Mouse (Mus musculus) granulocyte monocyte progenitor cell, adult 5-6 weeks (primary cell): ENCODE results near the gene Dner. TPM values are rescaled to one million over a fixed set of nuclear protein-coding genes. Genes with fewer than 3 reads are reported as not detected.

Experiments used
- ATAC-seq: replicated peaks from 2 replicates; pipeline ENCODE4 v1.8.0; 2016; ENCODE audit warnings: mild to moderate bottlenecking, moderate TSS enrichment, inconsistent platforms; ENCODE audit not compliant: poor library complexity, severe bottlenecking
- total RNA-seq, 2 experiments: library from RNA; stranded (forward) in 1 of 2; stranded (reverse) in 1 of 2; fragments of 200-712, 200-1000 nt in 1 of 2; fragments of >200 nt in 1 of 2; fragmentation: Nextera tagmentation in 1 of 2; gene quantifications; 2 replicates each; pipeline ENCODE4 v1.2.3; 2014 to 2017

The Dner gene
- total RNA-seq, 2 experiments from 2014 or later, result not detected

DNA sequence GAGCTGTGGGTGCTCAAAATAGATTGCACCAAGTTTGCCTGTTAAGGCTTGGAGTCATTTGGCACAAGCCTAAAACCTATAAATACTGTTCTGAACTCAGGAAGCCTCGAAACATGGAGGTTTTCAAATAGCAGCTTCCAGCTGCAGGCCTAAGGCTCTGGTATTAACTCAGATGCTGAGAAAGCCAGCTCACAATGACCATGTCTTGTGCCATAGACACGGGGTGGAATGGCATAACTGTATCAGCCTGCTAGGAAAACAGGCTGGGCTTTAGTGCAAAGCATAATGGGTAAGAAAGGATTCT, 146.0 kb downstream of the Dner start:
- no peak for ATAC-seq

DNA sequence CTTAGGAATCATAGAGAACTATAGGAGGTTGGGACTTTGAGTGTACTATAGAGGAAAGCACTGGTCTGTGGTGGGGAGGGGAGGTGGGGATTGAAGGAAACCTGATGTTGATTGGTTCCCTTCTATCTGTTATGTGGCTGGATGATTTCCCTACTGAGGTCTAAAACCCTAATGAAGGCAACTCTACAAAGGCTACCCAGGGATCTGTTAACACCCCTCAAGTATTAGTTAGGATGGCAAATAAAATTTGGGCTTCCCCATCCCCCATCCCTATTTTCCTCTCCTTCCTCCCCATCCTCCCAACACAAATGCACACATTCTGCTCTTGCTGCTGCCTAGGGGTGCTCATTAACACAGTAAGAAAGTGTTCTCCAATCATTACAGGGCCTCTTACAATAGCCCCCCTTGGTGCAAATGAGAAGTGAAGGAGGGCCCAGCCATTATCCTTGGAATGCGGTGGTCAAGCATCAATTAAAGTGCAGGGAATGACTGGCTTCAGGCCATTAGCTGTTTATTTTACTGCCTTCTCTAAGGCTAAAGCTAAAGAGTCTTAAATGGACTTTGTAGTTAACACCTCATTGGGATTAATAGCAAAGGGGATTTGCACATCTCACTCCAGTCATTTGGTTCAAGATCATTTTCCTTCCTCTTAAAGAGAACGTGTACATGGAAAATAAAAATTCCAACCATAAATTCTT, 146.5 kb downstream of the Dner start:
- no peak for ATAC-seq

DNA sequence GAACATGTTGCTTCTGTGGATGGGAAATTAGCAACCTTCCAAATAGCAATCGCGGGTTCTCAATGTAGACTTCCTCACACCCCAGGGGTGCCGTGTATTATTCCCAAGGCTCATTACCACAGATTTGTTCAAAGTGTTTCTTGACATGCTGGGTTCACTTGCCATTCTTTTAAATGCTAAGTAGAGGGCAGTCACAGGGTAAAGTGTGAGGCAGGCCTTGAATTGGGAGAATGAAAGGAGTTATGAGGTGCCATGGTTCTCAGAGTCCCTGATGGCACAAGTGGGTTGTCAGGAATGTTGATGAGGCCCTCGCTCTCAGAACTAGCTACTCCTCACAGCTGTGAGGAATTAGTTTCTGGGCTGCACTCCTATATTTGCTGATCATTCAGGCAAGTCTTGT, 160.0 kb downstream of the Dner start:
- no peak for ATAC-seq

DNA sequence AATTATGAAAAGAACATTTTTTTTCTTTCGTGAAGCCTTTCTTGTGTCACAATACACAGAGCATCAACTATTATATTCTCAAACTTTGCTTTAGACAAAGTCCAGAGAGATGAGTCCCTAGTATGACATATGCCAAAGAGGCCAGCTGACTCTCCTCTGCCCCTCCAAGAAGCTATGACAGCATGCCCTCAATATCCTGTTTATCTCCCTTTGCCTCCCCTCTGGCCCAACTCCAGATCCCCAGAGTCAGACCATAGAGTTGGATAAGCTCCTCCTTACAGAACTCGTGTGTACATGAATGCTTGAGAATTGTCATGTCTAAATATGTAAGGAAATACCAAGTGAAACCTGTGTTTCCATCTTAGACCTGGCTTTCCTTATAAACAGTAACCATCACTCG, 170.5 kb downstream of the Dner start:
- ATAC-seq, result no peak

DNA sequence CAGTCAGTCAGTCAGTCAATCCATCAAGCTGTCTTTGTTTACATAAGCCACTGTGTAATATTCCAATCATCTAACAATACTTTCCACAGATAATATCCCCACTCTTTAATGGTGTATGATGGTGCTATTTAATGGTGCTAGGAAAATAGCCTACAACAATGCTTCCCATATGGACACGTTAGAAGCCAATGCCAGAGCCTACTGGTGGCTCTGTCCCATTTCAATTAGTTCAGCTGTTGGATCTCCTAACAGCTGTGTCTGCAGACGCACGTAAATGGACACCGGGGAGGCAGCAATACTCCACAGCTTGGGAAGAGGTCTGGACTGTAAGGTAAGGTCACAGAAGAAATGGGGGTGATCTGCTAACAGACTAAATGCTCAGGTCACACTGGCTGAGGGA, 171.6 kb downstream of the Dner start:
- ATAC-seq, result no peak

DNA sequence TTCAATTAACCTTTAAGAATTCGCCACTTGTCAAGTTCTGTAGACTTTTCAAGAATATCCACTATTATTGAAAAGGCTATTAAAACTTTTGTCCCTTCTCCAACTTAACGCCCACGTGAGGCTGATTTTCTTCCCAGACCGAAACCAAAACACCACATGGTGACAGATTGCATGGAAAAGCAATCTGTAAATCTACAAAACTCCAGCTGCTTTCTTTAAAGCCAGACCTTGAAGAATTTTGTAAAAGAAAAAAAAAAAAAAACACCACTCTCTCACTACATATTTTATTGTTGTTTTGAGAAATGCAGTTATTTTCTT, 173.1 kb downstream of the Dner start:
- ATAC-seq, result no peak

DNA sequence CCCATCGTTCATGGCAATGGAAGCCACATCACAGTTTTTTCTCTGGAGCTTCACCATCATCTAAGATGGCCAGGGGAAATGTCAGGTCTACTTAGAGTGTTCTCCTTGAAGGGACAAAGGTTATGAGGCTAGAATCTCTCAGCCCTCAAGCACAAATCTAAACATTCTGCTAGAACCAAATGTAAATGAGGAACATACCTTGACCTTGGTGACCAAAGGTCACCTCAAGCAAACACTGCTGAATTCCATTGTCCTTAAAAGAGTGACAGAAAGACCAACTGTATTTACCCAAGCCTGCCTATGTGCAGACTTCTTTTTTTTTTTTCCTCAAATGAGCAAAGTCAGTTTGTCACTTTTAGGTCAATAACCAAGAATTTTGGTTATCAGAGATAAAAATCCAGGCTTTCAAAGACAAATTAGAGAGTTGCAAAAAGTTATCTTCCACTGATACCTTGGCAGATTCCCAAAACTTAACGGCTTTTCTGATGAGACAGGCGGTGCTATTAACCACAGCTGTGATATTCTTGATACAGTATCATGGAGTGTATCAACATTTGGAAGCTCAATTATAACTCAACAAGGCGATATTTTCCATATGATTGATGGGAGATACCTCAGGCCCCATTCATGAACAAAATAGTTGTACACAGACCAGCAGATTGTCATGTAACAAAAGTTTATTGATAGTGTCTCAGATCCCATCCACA, 173.6 kb downstream of the Dner start:
- no peak for ATAC-seq

DNA sequence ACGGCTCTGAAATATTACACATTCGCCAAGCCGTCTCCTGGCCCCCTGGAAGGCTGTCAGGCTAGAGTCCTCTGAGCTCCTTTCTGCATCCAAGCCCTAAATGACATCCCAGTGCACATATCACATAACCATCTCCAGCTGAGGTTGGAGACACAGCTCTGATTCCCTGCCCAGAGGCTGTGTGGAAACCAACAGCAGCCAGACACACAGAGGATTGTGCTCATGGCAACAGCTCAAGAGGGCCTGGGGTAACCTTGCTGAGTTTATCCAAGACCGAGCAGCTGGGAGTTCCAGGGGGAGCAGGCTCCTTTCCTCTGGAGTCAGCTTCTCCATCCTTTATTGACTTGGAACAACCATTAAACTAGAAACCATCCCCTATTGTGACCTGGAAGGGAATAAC, 177.7 kb downstream of the Dner start:
- no peak for ATAC-seq

DNA sequence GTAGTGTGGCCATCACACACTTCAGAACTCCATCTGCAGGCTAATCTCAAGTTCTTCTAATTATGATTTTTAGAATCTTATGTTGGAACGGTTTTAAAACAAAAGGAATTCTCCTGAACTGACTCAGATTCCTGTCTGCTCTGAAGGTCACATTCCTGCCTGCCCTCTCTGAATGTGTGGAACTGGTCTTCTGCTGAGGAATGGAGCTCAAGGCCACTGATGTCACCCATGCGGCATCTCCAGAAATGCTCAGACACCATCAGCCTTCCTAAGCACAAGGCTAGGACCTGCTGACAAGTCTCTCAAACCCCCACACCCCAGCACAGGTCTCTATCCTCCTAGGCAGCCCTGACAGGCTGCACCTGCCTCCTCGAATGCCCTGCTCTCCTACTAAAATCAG, 182.8 kb downstream of the Dner start:
- no peak for ATAC-seq

DNA sequence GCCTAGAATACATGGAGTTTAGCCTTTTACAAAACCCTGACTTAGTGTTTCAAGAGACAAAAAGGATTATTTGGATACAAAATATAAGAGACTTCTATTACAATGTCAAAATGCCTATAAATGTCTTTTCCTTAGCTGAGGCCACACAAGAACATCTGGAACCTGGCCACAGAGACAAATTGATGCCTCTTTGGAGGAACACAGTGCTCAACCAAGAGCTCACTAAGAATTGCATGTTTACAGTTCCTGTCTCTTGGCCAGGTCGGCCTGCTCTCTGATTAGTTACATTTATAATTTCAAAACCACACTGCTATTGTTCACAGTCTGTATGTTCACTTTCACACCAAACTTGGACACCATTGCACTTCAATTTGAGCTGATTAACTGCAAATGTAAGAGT, 187.5 kb downstream of the Dner start:
- ATAC-seq, result no peak

DNA sequence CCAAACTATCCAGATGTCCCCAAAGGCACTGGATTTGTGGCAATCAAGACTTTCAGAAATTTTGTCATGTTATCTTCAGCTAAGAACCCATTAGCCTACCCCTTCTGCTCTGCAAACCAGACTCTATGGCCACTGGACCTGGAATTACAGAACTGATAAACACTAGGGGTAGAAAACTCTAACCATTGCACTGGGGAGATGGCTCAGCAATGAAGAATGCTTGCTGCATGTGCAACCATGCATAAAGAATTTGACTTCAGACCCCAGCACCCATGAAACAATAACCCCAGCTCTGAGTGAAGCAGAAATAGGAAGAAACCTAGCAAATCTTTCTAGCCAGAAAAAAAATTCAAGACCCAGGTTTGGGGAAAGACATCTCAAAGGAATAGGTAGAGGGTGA, 188.5 kb downstream of the Dner start:
- no peak for ATAC-seq

DNA sequence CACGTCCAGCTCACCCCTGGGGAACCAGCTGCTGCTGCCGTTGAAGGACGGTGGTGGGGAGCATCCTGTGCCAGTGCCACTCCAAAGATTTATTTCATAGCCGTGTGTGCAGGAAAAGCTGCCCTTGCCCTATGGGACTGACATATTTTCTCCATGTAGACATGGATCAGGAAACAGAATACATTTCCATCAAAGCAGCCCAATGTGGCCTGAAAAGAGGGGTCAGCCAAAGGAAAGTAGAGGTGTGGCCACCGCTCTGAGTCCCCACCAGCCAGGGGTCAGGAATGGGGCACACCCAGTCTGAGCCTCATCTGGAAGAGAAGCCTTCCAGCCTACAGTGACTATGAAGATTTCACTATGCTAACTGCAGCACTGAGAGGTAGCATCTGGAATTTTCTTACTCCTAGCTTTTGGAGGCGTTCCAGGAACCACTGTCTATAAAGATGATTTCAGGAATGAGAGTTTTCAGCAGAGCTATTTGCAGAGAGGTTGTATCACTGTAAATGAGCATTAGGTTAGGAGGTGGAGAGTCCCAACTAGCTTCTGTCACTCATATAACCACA, 189.0 kb downstream of the Dner start:
- no peak for ATAC-seq

DNA sequence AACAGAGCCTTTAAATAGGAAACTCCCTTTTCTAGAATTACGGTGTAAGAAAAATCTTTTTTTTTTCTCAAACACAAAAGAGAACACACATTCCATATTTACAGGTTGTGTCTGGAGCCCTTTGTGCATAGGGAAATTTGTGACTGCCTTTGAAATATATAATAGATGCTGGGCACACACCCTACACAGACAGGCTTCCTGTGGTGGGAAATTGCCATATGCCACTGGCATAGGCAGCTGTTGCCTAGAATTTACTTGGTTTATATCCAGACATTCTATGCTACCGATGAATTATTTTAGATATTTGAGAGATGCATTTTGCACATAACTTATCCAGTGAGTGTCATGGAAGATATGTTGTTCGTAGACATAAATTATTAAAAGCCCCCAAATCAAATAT, 195.3 kb downstream of the Dner start:
- no peak for ATAC-seq

DNA sequence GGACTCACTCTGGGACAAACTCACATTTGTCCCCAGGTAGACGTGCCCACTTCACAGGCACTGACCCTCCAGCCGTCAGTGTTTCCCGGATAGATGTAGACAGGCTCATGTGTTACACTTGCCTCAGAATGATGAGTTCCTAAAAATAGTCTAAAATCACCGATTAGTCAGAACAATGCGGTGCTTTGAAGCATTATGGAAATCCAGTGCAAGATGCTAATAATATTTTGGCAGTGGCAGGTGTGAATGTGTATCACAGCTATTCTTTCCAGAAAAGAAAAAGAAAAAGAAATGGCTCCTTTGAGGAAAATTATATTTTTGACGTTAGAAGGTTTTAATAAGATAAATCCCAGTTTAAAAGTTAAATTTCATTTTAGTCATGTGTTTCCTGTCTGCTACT, 204.3 kb downstream of the Dner start:
- ATAC-seq, result no peak

DNA sequence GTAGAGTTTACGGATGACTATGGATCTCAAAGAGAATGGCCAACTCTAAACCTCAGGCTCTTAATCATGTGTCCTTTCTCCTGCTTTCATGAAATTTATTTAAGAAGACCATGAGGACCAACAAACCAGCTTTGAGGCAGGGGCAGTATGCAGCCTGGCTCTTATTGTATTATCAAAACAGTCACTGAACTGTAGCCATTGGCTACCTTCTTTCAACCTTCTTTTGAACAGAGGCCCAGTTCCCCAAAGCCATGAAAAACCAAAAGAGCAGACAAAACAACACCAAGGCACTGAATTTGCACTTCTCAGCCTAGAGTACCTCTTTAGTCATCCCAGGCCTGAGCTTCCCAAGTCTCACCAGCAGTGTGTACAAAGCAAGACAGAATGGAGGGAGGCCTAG, 207.5 kb downstream of the Dner start:
- no peak for ATAC-seq

DNA sequence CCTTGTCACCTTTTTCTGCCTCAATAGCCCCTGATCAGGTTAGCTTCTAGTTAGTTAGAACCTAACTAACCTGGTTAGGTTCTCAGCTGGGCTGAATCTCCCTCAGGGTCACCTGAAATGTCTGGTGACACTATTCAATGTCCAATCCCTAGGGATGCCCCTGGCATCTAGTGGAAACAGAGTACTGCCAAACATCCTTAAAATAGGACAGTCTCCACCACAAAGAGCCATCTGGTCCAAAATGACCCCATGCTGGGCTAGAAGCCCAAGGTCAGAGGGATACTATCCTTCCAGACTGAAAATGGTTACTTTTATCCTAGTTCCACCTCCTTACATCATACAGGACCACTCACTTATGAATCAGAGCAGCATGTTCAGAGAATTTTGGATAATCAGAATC, 211.0 kb downstream of the Dner start:
- no peak for ATAC-seq

DNA sequence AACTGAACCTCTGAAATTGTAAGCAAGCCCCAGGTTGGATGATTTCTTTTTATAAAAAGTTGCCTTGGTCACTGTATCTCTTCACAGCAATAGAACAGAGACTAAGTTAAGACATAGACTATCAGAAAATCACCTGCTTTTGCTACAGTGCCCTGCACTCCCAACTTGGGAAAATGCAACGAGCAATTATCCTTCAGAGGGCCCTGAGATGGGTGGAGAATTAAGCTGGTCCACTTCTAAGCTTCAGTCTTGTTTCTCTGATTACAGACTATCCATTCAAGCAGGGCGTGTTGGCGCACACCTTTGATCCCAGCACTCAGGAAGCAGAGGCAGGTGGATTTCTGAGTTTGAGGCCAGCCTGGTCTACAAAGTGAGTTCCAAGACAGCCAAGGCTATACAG, 211.4 kb downstream of the Dner start:
- ATAC-seq, result no peak

DNA sequence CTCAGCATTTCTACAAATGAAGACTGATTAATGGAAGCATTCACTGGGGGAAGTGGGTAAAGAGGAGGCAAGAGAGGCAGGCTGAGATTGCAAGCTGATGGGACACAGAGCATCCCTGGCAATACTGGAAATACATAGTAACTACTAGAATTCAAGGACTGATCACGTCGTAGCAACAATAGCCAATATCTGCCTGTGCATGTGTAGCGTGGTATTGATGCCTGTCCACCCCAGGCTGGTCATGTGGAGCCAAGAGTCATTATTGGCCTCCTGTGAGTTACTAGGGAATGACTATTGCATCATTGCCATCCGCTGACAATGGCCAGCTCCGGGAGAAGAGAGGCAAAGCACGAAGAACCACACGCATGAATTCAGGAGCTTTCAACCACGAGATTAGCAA, 216.0 kb downstream of the Dner start:
- ATAC-seq, result no peak

DNA sequence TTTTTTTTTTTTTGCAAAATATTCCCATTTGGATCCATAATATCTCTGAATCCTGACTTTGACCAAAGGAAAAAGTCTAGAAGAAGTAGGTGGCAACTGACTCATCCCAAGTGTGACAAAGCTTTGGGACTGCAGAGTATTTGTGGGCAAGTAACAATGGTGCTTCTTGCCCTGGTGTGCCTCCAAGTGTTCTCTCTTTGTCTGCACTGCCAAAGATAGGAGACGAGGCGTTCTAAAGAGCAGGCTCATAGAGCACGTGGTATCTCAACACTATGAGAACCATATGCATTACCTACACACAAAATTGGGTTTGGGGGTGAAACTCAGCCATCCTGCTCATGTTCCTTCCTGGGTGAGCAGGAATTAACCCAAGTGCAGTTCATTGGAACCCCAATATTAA, 221.7 kb downstream of the Dner start:
- no peak for ATAC-seq

DNA sequence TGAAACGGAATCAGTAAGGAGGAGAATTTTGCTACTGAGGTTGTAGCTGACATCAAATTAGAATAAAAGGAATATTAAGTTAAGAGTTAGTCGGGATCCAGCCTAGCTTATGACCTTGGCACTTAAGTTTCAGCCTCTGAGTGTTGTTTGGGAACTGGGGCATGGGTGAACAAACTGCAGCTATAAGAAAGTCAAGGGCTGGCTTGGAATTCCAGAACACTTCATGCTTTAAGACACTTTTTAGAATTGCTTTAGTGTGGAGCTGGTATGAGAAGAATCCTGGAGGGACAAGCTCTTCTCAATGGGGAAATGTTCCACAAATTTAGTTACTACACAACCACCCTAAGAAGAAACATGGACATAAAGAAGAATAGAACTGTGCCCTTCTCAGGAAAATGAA, 223.8 kb downstream of the Dner start:
- no peak for ATAC-seq

DNA sequence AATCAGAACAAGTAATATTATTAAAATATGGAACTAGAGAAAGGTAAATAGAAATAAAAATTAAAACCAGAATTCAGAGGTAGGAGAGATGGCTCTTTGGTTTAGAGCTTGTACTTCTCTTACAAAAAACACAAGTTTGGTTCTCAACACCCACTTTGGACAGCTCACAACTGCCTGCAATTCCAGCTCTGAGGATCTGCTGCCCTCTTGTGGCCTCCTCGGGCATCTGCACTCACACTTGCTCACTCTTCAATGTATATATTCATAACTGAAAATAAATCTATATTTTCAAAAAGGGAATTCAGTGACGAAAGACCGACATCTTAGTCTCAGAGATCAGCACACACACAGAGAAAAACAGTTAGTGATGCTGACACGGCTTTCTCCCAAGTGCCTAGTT, 225.7 kb downstream of the Dner start:
- ATAC-seq, result peak; percentile 52; the same call in 1 of the 2 replicates

DNA sequence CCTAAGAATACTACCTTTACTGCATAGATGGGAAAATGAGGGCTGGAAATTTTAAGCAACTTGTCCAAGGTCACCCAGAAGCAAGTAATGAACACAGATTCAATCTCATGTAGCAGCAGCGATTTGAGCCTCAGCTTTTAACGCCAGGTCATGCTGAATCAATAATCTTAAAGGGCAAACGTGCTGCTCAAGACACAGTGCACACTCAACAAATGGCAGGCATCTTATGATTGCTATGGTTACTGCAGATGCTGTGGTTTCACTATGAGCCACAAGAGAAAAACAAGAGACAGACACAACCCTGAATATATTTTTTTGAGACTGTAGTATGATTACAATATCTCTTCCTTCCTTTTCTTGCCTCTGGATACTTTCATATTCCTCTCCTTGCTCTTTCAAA, 228.4 kb downstream of the Dner start:
- no peak for ATAC-seq
